Mouse (Mus musculus) sigmoid colon, adult 10 weeks (tissue): ENCODE measurements around the gene Olfr1432. TPM values are rescaled to one million over a fixed set of nuclear protein-coding genes. Genes with fewer than 3 reads are reported as not detected.

Experiments used
- polyA plus RNA-seq: library from polyadenylated mRNA; stranded (reverse); fragments of 350-450 nt; fragmentation: Illumina TruSeq; extraction: RNeasy Lipid Tissue Mini Kit (QIAGEN cat#74804); gene quantifications from one replicate; pipeline ENCODE4 v1.2.3, GENCODE M21; 2014; ENCODE audit warnings: low read depth, low replicate concordance

Olfr1432 gene
- not detected for polyA plus RNA-seq

DNA sequence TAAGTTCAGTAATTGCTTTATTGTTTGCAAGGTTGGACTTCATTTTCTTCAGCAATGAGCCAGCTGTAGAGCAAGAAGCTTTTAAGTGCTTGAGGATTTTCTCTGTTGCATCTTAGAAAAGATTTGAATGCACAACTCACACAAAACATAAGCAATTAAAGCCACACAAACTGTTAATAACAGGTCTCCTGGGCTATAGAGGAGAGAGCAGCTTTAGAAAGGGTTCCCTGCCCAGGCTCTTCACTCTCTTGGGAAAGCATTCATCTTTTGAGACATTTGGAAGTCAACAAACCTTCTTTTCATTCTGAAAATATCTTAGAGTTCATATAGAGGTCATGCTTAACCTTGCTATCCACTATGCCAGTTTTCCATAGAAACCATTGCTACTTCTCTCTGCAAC is at the start of gene Olfr1432:
Gene Olfr1432 (minus strand): TSS at position 101 of the 400 bp plus-strand sequence.

DNA sequence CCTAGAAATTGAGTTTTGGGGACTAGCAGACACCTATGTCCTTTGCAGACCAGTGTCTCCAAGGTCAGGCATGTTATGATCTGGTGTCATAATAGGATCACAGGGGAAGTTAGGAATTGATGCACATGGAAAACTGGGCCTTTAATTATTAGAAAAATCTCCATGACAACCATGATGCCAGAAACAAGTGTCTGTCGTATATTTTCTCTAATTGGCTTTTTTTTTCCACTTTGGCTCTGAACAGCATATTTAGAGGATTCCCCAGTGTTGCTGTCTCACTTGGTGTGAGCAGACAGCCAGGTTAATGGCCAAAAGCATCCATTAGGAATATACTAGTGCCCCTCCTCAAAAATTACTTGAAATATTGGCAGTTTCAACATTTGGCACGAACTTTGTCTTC is 47.2 kb upstream of the Olfr1432 start, which contains the start of gene Olfr1434:
Gene Olfr1434 (plus strand): TSS at position 301 of the 400 bp plus-strand sequence.

DNA sequence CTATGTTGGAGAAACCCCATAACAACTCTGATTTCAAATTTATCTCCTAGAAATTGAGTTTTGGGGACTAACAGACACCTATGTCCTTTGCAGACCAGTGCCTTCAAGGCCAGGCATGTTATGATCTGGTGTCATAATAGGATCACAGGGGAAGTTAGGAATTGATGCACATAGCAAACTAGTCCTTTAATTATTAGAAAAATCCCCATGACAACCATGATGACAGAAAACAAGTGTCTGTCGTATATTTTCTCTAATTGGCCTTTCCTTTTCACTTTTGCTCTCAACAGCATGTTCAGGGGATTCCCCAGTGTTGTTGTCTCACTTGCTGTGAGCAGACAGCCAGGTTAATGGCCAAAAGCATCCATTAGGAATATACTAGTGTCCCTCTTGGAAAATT is 28.3 kb upstream of the Olfr1432 start, which contains the start of gene Olfr235:
Gene Olfr235 (plus strand): TSS at position 301 of the 400 bp plus-strand sequence.

DNA sequence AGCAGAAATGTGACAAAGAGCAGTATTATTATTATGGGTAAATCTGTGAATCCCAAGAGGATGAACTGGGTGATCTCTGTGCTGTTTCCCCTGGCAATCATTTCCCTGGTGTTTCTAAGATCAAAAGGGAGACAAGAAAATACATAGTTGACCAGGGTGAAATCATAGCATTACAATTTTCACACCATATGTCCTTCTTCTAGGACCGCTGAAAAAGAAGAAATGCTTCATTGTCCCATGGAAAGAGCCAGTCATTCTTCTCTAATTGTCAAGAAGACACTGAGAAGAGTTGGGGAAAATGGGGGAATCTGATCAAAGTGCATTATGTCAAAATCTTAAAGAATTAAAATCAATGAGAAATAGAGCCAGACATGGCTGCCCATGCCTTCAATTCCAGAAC is 9.2 kb upstream of the Olfr1432 start, which contains the start of gene Olfr262:
Gene Olfr262 (minus strand): TSS at position 101 of the 400 bp plus-strand sequence.

DNA sequence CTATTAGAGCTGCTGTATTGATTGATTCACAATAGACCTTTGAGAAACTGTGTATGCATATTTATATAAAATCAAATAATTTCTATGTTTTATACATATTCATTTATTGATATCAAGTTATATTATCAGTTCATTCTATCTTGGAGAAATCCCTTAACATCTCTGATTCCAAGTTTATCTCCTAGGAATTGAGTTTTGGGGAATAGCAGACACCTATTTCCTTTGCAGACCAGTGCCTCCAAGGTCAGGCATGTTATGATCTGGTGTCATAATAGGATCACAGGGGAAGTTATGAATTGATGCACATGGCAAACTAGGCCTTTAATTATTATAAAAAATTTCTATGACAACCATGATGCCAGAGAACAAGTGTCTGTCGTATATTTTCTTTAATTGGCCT is 32.1 kb downstream of the Olfr1432 start, which contains the start of gene Olfr1431:
Gene Olfr1431 (plus strand): TSS at position 301 of the 400 bp plus-strand sequence.

Other genes with a start within 250 kb of the Olfr1432 start
- gene Olfr1423, start 191.3 kb downstream of the Olfr1432 start, polyA plus RNA-seq = not detected
- gene Olfr1424, start 169.9 kb downstream of the Olfr1432 start, polyA plus RNA-seq = not detected
- gene Olfr1425, start 154.9 kb downstream of the Olfr1432 start, polyA plus RNA-seq = not detected
- not detected for gene Olfr1426, start 140.6 kb downstream of the Olfr1432 start, polyA plus RNA-seq
- gene Olfr1427, start 129.3 kb downstream of the Olfr1432 start, polyA plus RNA-seq = not detected
- not detected for gene Olfr1428, start 116.7 kb downstream of the Olfr1432 start, polyA plus RNA-seq
- not detected for gene Olfr76, start 109.4 kb downstream of the Olfr1432 start, polyA plus RNA-seq
- not detected for gene Olfr1555-ps1, start 62.5 kb downstream of the Olfr1432 start, polyA plus RNA-seq
- gene Olfr1431, start 32.0 kb downstream of the Olfr1432 start, polyA plus RNA-seq = not detected
- gene Olfr262, start 9.1 kb upstream of the Olfr1432 start, polyA plus RNA-seq = not detected
- not detected for gene Olfr235, start 28.4 kb upstream of the Olfr1432 start, polyA plus RNA-seq
- gene Olfr1434, start 47.3 kb upstream of the Olfr1432 start, polyA plus RNA-seq = not detected
- not detected for gene Olfr1436, start 66.5 kb upstream of the Olfr1432 start, polyA plus RNA-seq
- gene Olfr1437, start 92.5 kb upstream of the Olfr1432 start, polyA plus RNA-seq = not detected
- not detected for gene Olfr1438-ps1, start 103.3 kb upstream of the Olfr1432 start, polyA plus RNA-seq
- not detected for gene Olfr1440, start 154.7 kb upstream of the Olfr1432 start, polyA plus RNA-seq
- not detected for gene Olfr1441, start 184.8 kb upstream of the Olfr1432 start, polyA plus RNA-seq
- gene Pfpl, start 195.3 kb upstream of the Olfr1432 start, polyA plus RNA-seq = not detected
- gene Mpeg1, start 228.2 kb upstream of the Olfr1432 start, polyA plus RNA-seq = 42.2 TPM